Mouse (Mus musculus) kidney, embryonic 15.5 days (tissue): ENCODE results near the gene Zan. TPM values are rescaled to one million over a fixed set of nuclear protein-coding genes. Genes with fewer than 3 reads are reported as not detected.

Experiments
- ATAC-seq: fragments of 200-750 bp; cut with Nextera tagmentation; replicated peaks from 2 replicates; pipeline ENCODE4 v1.8.0; 2017; ENCODE audit warnings: moderate TSS enrichment; ENCODE audit not compliant: low FRiP score
- H3K27ac ChIP-seq: fragments of 300-500 bp; sonication (generic); 2 replicates; pipeline ENCODE4 v1.5.1; 2015; ENCODE audit warnings: mild to moderate bottlenecking, inconsistent platforms
- H3K27me3 ChIP-seq: fragments of 300-500 bp; sonication (generic); 2 replicates; pipeline ENCODE4 v1.6.1; 2015; ENCODE audit warnings: inconsistent platforms
- H3K36me3 ChIP-seq: fragments of 300-500 bp; sonication (generic); 2 replicates; pipeline ENCODE4 v1.6.1; 2015; ENCODE audit warnings: inconsistent platforms
- H3K4me1 ChIP-seq: fragments of 300-500 bp; sonication (generic); 2 replicates; pipeline ENCODE4 v1.6.1; 2015; ENCODE audit warnings: inconsistent platforms
- H3K4me2 ChIP-seq: fragments of 300-500 bp; sonication (generic); 2 replicates; pipeline ENCODE4 v1.6.1; 2015; ENCODE audit warnings: moderate library complexity, mild to moderate bottlenecking, inconsistent platforms
- H3K4me3 ChIP-seq: fragments of 300-500 bp; sonication (generic); replicated peaks from 2 replicates; pipeline ENCODE4 v1.5.1; 2015; ENCODE audit warnings: mild to moderate bottlenecking, inconsistent platforms
- H3K9ac ChIP-seq: fragments of 300-500 bp; sonication (generic); 2 replicates; pipeline ENCODE4 v1.6.1; 2015; ENCODE audit warnings: mild to moderate bottlenecking, inconsistent platforms
- H3K9me3 ChIP-seq: fragments of 300-500 bp; sonication (generic); replicated peaks from 2 replicates; pipeline ENCODE4 v1.6.1; 2016; ENCODE audit warnings: inconsistent platforms
- WGBS: fragments of 180-500 bp; shearing (Covaris S2); methylation state at CpG from one replicate; pipeline ENCODE4 v1.1.7; 2015; ENCODE audit warnings: mixed read lengths; 5-methylcytosine and 5-hydroxymethylcytosine counted together
- polyA plus RNA-seq: library from polyadenylated mRNA; unstranded; fragments of >200 nt; fragmentation: Nextera tagmentation; extraction: Ambion mirVana; gene quantifications from 2 replicates; pipeline ENCODE4 v1.2.1, GENCODE M21; 2015

The Zan gene
- polyA plus RNA-seq, 1 experiment from 2014 or later, result 0.06 TPM

DNA sequence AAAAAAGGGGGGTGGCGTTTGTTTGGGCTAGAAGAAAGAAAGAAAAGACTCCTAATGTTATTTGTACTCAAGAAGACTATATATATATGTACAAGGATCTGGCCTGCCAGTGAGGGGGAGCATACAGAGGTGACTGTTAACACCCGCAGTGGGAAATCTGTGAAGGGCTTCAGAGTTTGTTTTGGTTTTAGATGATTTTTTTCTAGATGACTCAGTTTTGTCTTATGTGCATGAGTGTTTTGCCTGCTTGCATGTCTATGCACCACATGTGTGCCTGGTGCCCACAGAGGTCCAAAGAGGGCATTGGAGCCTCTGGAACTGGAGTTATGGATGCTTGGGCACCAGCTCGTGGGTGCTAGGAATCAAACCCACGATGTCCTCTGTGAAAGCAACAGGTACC, 129.9 kb downstream of the Zan start:
- no peak overlapping the region for H3K9ac ChIP-seq
- no peaks in the 10 kb centered on the region for H3K27me3 ChIP-seq
- ATAC-seq, result no peak
- H3K4me3 ChIP-seq, result no peak overlapping the region
- H3K4me2 ChIP-seq, result no peak overlapping the region
- 0 out of 2 replicates have a peak overlapping the region, but pooled peaks have one; percentile 19 for H3K27ac ChIP-seq
- 0 out of 2 replicates have a peak, but pooled peaks cover 2% of the 10 kb centered on the region for H3K9me3 ChIP-seq
- peaks cover 56% of the 10 kb centered on the region for H3K4me1 ChIP-seq
- no peaks in the 10 kb centered on the region for H3K36me3 ChIP-seq
- 79% methylated on average over 4 of the region's 4 CpGs for WGBS

- H3K4me2 ChIP-seq, result peak overlapping the region; percentile 46
- no peak for ATAC-seq
- H3K4me1 ChIP-seq, result peaks cover 50% of the 10 kb centered on the region
- no peaks in the 10 kb centered on the region for H3K27me3 ChIP-seq
- H3K9me3 ChIP-seq, result 0 out of 2 replicates have a peak, but pooled peaks cover 2% of the 10 kb centered on the region
- no peaks in the 10 kb centered on the region for H3K36me3 ChIP-seq
- peak overlapping the region; percentile 87 for H3K27ac ChIP-seq
- WGBS, result 88% methylated on average over 1 of the region's 1 CpGs
- peak overlapping the region; percentile 24 for H3K4me3 ChIP-seq
- H3K9ac ChIP-seq, result no peak overlapping the region
These were observed 130.5 kb downstream of the Zan start for GRCm38 (mm10) chr5:137346388-137346787.

- Histone ChIP-seq H3K36me3 (no peaks in the 10 kb centered on the region), H3K9ac (no peak overlapping the region), H3K27me3 (no peaks in the 10 kb centered on the region), H3K9me3 (0 out of 2 replicates have a peak, but pooled peaks cover 2% of the 10 kb centered on the region), H3K27ac (peak overlapping the region; percentile 87), H3K4me2 (peak overlapping the region; percentile 46), H3K4me3 (peak overlapping the region; percentile 24), H3K4me1 (peaks cover 48% of the 10 kb centered on the region)
- 14% methylated on average over 9 of the region's 9 CpGs for WGBS
- no peak for ATAC-seq
These were observed 131.0 kb downstream of the Zan start for GRCm38 (mm10) chr5:137345821-137346220.

GRCm38 (mm10) chr5:137343869-137344268, 133.0 kb downstream of the Zan start:
- Histone ChIP-seq H3K27me3 (no peaks in the 10 kb centered on the region), H3K4me1 (peaks cover 55% of the 10 kb centered on the region), H3K4me3 (no peak overlapping the region), H3K9me3 (0 out of 2 replicates have a peak, but pooled peaks cover 2% of the 10 kb centered on the region), H3K4me2 (no peak overlapping the region), H3K36me3 (no peaks in the 10 kb centered on the region), H3K27ac (no peak overlapping the region), H3K9ac (no peak overlapping the region)
- ATAC-seq, result no peak

DNA sequence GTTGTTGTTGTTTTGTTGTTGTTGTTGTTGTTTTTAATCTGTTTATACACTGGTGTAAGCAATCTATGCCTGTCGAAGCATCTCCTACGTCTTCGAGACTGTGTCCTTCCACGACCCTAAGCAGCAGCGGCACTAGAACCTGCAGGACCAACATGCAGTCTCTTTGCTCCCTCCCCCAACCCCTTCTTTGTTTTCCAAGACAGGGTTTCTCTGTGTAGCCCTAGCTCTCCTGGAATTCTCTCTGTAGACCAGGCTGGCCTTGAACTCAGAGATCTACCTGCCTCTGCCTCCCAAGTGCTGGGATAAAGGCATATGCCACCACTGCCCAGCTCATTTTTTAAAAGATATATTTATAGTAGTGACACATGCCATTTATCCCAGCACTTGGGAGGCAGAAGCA, 133.5 kb downstream of the Zan start:
- H3K4me1 ChIP-seq, result peaks cover 52% of the 10 kb centered on the region
- H3K27ac ChIP-seq, result 0 out of 2 replicates have a peak overlapping the region, but pooled peaks have one; percentile 13
- 0 out of 2 replicates have a peak, but pooled peaks cover 2% of the 10 kb centered on the region for H3K9me3 ChIP-seq
- no peaks in the 10 kb centered on the region for H3K27me3 ChIP-seq
- 88% methylated on average over 5 of the region's 5 CpGs for WGBS
- H3K36me3 ChIP-seq, result no peaks in the 10 kb centered on the region
- ATAC-seq, result no peak
- no peak overlapping the region for H3K4me3 ChIP-seq
- H3K4me2 ChIP-seq, result no peak overlapping the region
- H3K9ac ChIP-seq, result no peak overlapping the region

DNA sequence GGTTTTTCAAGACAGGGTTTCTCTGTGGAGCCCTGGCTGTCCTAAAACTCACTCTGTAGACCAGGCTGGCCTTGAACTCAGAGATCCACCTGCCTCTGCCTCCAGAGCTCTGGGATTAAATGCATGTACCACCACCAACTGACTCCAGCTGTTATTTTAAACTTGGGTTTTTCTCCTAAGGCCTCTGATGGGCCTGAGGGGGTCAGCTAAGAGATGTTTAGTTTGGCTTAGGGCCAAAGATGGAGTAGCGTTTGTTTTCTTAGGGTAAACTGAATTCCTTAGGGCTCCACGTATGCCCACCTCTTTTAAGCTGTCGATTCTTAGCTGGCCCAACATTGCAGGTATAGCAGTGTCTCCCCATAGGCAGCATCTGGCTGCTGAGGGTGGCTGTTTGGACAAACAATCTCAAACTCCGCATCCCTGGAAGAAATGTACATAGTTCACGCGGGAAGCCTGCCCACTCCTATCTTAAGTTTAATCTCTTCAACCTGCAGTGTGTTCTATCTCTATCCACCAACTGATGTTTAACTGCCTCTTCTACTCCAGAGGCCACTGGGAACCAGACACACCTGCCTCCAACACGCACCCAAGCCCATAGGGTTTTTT, 134.4 kb downstream of the Zan start:
- no peaks in the 10 kb centered on the region for H3K36me3 ChIP-seq
- WGBS, result 48% methylated on average over 7 of the region's 7 CpGs
- H3K4me2 ChIP-seq, result no peak overlapping the region
- no peaks in the 10 kb centered on the region for H3K27me3 ChIP-seq
- H3K27ac ChIP-seq, result 0 out of 2 replicates have a peak overlapping the region, but pooled peaks have one; percentile 14
- peaks cover 48% of the 10 kb centered on the region for H3K4me1 ChIP-seq
- H3K9ac ChIP-seq, result no peak overlapping the region
- no peak for ATAC-seq
- 0 out of 2 replicates have a peak, but pooled peaks cover 2% of the 10 kb centered on the region for H3K9me3 ChIP-seq
- H3K4me3 ChIP-seq, result no peak overlapping the region

DNA sequence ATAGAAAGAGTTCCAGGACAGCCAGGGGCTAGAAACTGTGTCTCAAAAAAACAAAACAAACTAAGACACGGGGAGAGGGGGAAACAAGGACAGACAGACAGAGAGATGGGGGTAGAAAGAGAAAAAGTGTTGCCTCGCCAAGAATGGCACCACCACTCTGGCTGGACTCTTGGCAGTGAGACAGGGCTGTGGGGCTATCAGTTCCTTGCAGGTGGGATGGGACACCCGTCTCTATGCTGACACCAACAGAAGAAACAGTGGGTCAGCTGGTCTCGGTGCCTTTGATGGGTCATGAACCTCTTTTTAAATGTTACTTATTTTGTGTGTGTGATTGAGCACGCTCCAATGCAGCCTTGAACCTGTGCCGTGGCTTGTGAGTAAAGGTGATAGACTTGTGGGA, 136.6 kb downstream of the Zan start:
- Histone ChIP-seq H3K9me3 (0 out of 2 replicates have a peak, but pooled peaks cover 2% of the 10 kb centered on the region), H3K4me2 (peak overlapping the region; percentile 77; the same call in 1 of the 2 replicates), H3K36me3 (no peaks in the 10 kb centered on the region), H3K4me1 (peaks cover 34% of the 10 kb centered on the region), H3K4me3 (no peak overlapping the region; the same call in 1 of the 2 replicates), H3K27ac (peak overlapping the region; percentile 92), H3K27me3 (no peaks in the 10 kb centered on the region), H3K9ac (no peak overlapping the region; the same call in 1 of the 2 replicates)
- no peak for ATAC-seq
- WGBS, result 75% methylated on average over 6 of the region's 6 CpGs

DNA sequence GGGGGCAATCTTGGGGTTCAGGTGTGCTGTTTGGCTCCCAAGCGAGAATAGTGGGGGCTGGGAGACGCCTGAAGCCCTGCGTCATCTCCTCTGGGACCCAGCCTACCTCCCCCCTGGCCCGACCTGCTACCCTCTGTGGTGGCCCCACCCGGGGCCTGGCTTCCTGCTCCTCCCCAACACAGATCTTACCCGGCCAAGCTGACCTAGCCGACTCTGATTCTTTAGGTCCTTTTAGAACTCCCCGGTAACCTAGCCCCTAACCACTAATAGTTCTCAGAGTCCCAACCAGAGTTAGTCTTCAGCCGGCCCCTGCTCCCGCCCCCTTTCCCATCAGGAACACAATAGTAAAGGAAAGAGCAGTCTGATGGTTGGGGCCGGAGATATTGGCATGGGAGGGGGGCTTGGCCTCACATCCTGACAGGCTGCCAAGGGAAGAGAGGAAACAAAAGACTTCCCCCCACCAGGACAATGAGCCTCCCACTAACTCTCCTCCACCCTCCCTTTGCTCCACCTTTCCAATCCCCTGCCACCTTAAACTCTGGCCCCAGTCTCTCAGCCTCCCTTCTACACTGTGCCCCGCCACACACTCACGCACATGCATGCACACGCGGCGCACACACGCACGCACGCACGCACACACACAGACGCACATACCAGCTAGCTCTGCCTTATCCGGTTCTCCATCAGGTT, 137.4 kb downstream of the Zan start:
- peak; percentile 47 for ATAC-seq
- Histone ChIP-seq H3K9ac (peak overlapping the region; percentile 52), H3K4me1 (peaks cover 32% of the 10 kb centered on the region), H3K27me3 (no peaks in the 10 kb centered on the region), H3K36me3 (no peaks in the 10 kb centered on the region), H3K9me3 (0 out of 2 replicates have a peak, but pooled peaks cover 2% of the 10 kb centered on the region), H3K4me2 (peak overlapping the region; percentile 77), H3K27ac (peak overlapping the region; percentile 92), H3K4me3 (peak overlapping the region; percentile 47)
- 5% methylated on average over 22 of the region's 22 CpGs for WGBS

DNA sequence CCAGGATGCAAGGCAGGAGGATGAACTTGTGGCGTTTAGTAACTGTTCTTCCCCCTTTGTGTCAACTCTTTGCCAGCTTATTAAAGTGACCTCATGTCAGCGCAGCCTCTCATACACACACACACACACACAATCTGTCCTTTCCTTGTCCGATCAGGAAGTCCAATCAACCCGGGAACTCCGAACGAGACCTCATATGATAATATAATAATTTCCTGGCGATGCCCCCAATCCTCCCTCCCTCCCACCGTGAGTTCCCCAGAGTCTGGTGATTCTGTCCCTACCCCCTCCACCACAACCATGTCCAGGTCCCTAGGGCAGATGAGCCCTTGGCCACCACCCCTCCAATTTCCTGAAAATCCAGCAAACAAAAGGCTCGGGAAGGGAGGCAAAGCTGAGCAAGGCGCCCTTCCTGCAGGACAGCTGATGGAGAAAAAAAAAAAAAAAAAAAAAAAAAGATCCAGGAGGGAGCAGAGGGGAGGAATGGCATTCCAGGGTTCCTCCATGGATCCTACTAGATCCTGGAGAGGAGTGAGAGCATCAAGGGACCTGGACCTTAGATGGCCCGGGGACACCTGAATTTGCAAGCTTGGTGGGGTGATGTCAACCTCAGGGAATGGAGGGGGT, 138.1 kb downstream of the Zan start:
- Histone ChIP-seq H3K9me3 (0 out of 2 replicates have a peak, but pooled peaks cover under 1% of the 10 kb centered on the region), H3K4me3 (peak overlapping the region; percentile 47), H3K4me2 (peak overlapping the region; percentile 77), H3K36me3 (no peaks in the 10 kb centered on the region), H3K27ac (peak overlapping the region; percentile 92), H3K27me3 (no peaks in the 10 kb centered on the region), H3K9ac (peak overlapping the region; percentile 52), H3K4me1 (peaks cover 32% of the 10 kb centered on the region)
- 2% methylated on average over 11 of the region's 11 CpGs for WGBS
- peak; percentile 17; the same call in 1 of the 2 replicates for ATAC-seq

DNA sequence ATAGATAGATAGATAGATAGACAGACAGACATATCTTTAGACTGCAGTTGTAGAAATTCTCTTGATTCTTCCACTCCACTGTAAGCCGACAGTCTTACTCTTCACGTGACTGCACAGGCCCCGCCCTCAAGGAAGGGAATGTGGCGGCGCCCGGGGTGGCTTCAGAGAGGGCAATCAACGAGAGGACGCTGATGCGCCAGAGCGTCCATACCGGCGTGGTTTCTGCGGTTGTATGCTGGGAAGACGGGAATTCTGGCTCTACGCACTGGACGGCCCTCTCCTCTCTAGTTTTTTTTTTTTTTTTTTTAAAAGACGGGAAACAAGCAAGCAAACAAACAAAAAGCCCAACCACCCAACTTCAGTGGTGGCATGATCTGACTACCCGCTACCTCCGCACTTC, 138.6 kb downstream of the Zan start:
- WGBS, result under 1% methylated on average over 19 of the region's 19 CpGs
- Histone ChIP-seq H3K4me3 (peak overlapping the region; percentile 47), H3K9me3 (no peaks in the 10 kb centered on the region), H3K27me3 (no peaks in the 10 kb centered on the region), H3K4me1 (peaks cover 32% of the 10 kb centered on the region), H3K27ac (peak overlapping the region; percentile 92), H3K36me3 (no peaks in the 10 kb centered on the region), H3K4me2 (peak overlapping the region; percentile 77), H3K9ac (peak overlapping the region; percentile 52)
- ATAC-seq, result peak; percentile 81

DNA sequence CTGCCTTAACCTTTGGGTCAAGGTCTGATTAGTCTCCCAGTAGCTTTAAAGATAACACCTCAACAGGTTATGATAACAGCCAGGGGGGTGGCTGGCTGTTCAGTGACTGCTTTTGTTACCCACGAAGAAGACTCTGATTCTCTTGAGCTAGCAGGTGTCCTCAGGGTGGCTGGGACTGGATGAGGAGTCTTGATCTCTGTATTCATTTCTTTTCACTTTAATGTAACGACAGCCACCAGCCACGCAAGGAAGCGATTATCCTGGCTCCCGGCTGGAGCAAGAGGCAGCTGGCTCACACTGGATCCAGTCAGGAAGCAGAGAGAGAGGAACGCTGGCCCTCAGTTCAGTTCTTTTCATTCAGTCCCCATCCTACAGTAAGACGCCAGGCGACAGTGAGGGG, 139.7 kb downstream of the Zan start:
- no peak overlapping the region for H3K4me2 ChIP-seq

GRCm38 (mm10) chr5:137335066-137335465, 141.8 kb downstream of the Zan start:
- peaks cover 37% of the 10 kb centered on the region for H3K4me1 ChIP-seq
- H3K27ac ChIP-seq, result no peak overlapping the region
- no peaks in the 10 kb centered on the region for H3K27me3 ChIP-seq
- H3K9me3 ChIP-seq, result no peaks in the 10 kb centered on the region
- H3K9ac ChIP-seq, result 0 out of 2 replicates have a peak overlapping the region, but pooled peaks have one; percentile 18
- 70% methylated on average over 6 of the region's 6 CpGs for WGBS
- no peak overlapping the region for H3K4me3 ChIP-seq
- no peak overlapping the region for H3K4me2 ChIP-seq
- H3K36me3 ChIP-seq, result no peaks in the 10 kb centered on the region; the same call in 1 of the 2 replicates
- ATAC-seq, result no peak

More for the DNA sequence above, 139.7 kb downstream of the Zan start:
- Histone ChIP-seq H3K4me3 (no peak overlapping the region), H3K9ac (no peak overlapping the region), H3K27ac (peak overlapping the region; percentile 41), H3K36me3 (no peaks in the 10 kb centered on the region), H3K9me3 (no peaks in the 10 kb centered on the region), H3K4me1 (peaks cover 38% of the 10 kb centered on the region), H3K27me3 (no peaks in the 10 kb centered on the region)
- ATAC-seq, result no peak
- 60% methylated on average over 8 of the region's 8 CpGs for WGBS
